Comparison of ENCODE assay signal across 25 mouse cellular contexts in the genomic region with DNA sequence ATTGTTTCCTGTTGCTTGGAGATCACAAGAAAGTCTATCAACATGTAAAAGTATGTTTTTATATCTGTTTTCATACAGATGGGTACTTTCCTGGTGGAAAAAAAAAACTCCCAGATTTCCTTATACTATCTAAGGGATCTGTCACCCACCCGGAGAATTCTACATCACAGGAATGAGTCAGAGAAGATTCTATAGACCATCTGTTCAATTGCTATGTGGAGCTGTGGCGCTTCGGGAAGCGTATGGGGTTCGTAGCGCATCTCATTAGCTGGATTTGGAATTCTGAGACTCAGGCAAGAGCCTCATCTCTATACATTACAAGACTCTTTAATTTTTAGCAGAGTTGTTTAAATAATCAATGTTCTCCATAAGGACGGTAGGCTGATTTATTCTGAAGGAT.
A peak's percentile ranks its signal among the peaks of the same experiment; 100 is the strongest.
DNase-seq lines count a peak whose midpoint lies in the region; ATAC-seq lines count a peak whose summit lies in the region.
"Had no signal": no experiment of that assay in that cellular context is flagged by ENCODE, and none has a peak within 500 bp of the region (broad histone marks: within the 10 kb centered on the region; RNA-seq: fewer than 3 reads in every experiment).

No protein-coding gene starts in this region.

- DNase-seq in heart, adult 11 months, result peak; percentile 56
- DNase-seq in heart, embryonic 10.5 days (ENCODE audit: low spot score), result no peak
- peak; percentile 37 to 67 for DNase-seq in left cerebral cortex, postnatal 14 days (ENCODE audit: low spot score in 2 of 2)
- no peak for DNase-seq in left cerebral cortex, postnatal 4 days
- peak; percentile 32 to 40 for DNase-seq in right cerebral cortex, postnatal 36 days (ENCODE audit: low spot score in 2 of 2)
- no peak for DNase-seq in layer of hippocampus, adult 18-20 months (ENCODE audit: low spot score in 2 of 2)
- DNase-seq: adrenal gland, adult 2 months; cerebellum, adult 18-20 months; cerebellum, postnatal 14 days; gastrocnemius, postnatal 25 days; heart, adult 2 months; kidney, adult 9 months; kidney, postnatal 25 days; lung, adult 18-20 months; lung, postnatal 10 days; thymus, adult 18-20 months; thymus, postnatal 4 days had no signal

- intact Hi-C loops in left cerebral cortex, postnatal 14 days (cut with DNase I), result loop anchor here (5.0 kb wide), 1 partner anchor 75 kb away; no protein-coding TSS in a partner anchor
- intact Hi-C loops in left cerebral cortex, postnatal 4 days (cut with DNase I), result no loop called here

- no peaks in the 10 kb centered on the region for H3K36me3 ChIP-seq in heart, embryonic 10.5 days
- H3K36me3 ChIP-seq in forebrain, embryonic 16.5 days (ENCODE audit: control insufficient read depth, insufficient read depth), result no peaks in the 10 kb centered on the region
- H3K36me3 ChIP-seq: embryonic facial prominence, embryonic 12.5 days; hindbrain, embryonic 12.5 days; intestine, embryonic 15.5 days; limb, embryonic 13.5 days; liver, embryonic 12.5 days; midbrain, embryonic 10.5 days; neural tube, embryonic 15.5 days had no signal

- H3K4me1 ChIP-seq in heart, embryonic 10.5 days, result no peaks in the 10 kb centered on the region
- H3K4me1 ChIP-seq in forebrain, embryonic 16.5 days (replicated peaks; ENCODE audit: control insufficient read depth, insufficient read depth, low read length), result no peaks in the 10 kb centered on the region
- H3K4me1 ChIP-seq: embryonic facial prominence, embryonic 12.5 days; hindbrain, embryonic 12.5 days; intestine, embryonic 15.5 days; limb, embryonic 13.5 days; liver, embryonic 12.5 days; midbrain, embryonic 10.5 days; neural tube, embryonic 15.5 days had no signal

- H3K27ac ChIP-seq in heart, embryonic 10.5 days, result no peak overlapping the region
- no peak overlapping the region for H3K27ac ChIP-seq in forebrain, embryonic 16.5 days (ENCODE audit: low read length)
- H3K27ac ChIP-seq: embryonic facial prominence, embryonic 12.5 days; heart, adult 2 months; hindbrain, embryonic 12.5 days; intestine, embryonic 15.5 days; limb, embryonic 13.5 days; liver, embryonic 12.5 days; midbrain, embryonic 10.5 days; neural tube, embryonic 15.5 days had no signal

- WGBS in heart, embryonic 10.5 days, result 79% methylated on average over 7 of the region's 7 CpGs
- 74% methylated on average over 7 of the region's 7 CpGs for WGBS in forebrain, embryonic 16.5 days

- H3K4me3 ChIP-seq in heart, embryonic 10.5 days, result no peak overlapping the region
- no peak overlapping the region for H3K4me3 ChIP-seq in forebrain, embryonic 16.5 days (replicated peaks; ENCODE audit: low read length)
- H3K4me3 ChIP-seq: embryonic facial prominence, embryonic 12.5 days; heart, adult 2 months; hindbrain, embryonic 12.5 days; intestine, embryonic 15.5 days; limb, embryonic 13.5 days; liver, embryonic 12.5 days; midbrain, embryonic 10.5 days; neural tube, embryonic 15.5 days had no signal

- peak; percentile 89 for ATAC-seq in forebrain, embryonic 16.5 days
- ATAC-seq: intestine, embryonic 15.5 days; liver, embryonic 12.5 days had no signal

- H3K9ac ChIP-seq in forebrain, embryonic 16.5 days (replicated peaks; ENCODE audit: low read depth, low read length), result no peak overlapping the region
- H3K9ac ChIP-seq: embryonic facial prominence, embryonic 12.5 days; hindbrain, embryonic 12.5 days; intestine, embryonic 15.5 days; limb, embryonic 13.5 days; liver, embryonic 12.5 days; neural tube, embryonic 15.5 days had no signal

- H3K27me3 ChIP-seq in heart, embryonic 10.5 days (ENCODE audit: insufficient read depth, poor library complexity, severe bottlenecking), result no peaks in the 10 kb centered on the region
- H3K27me3 ChIP-seq in forebrain, embryonic 16.5 days (replicated peaks; ENCODE audit: control insufficient read depth, insufficient read depth, low read length), result no peaks in the 10 kb centered on the region
- H3K27me3 ChIP-seq: embryonic facial prominence, embryonic 12.5 days; hindbrain, embryonic 12.5 days; intestine, embryonic 15.5 days; limb, embryonic 13.5 days; liver, embryonic 12.5 days; neural tube, embryonic 15.5 days had no signal

- no peak overlapping the region for H3K4me2 ChIP-seq in forebrain, embryonic 16.5 days (ENCODE audit: low read length)
- H3K4me2 ChIP-seq: embryonic facial prominence, embryonic 12.5 days; hindbrain, embryonic 12.5 days; intestine, embryonic 15.5 days; limb, embryonic 13.5 days; liver, embryonic 12.5 days; neural tube, embryonic 15.5 days had no signal

- no peaks in the 10 kb centered on the region for H3K9me3 ChIP-seq in heart, embryonic 10.5 days
- no peaks in the 10 kb centered on the region for H3K9me3 ChIP-seq in forebrain, embryonic 16.5 days (ENCODE audit: control insufficient read depth, low read length)
- H3K9me3 ChIP-seq: embryonic facial prominence, embryonic 12.5 days; hindbrain, embryonic 12.5 days; intestine, embryonic 15.5 days; limb, embryonic 13.5 days; liver, embryonic 12.5 days; midbrain, embryonic 10.5 days; neural tube, embryonic 15.5 days had no signal

Comparison
In these comparisons a context has a peak if more than half of its experiments do, and no peak if none do; other contexts are left out.
1. DNase-seq: peak in heart, adult 11 months (single experiment), left cerebral cortex, postnatal 14 days (2 of 2) and right cerebral cortex, postnatal 36 days (2 of 2); none in heart, embryonic 10.5 days (single experiment), left cerebral cortex, postnatal 4 days (single experiment) and layer of hippocampus, adult 18-20 months (0 of 2).